Mouse (Mus musculus): ENCODE measurements around the gene Vwf.

- no peak for TF ChIP-seq CTCF (IDR thresholded peaks at IDR 0.05; ENCODE audit: borderline replicate concordance, insufficient read depth, low read depth, low read length)
- TF ChIP-seq POLR2A (IDR thresholded peaks at IDR 0.05; ENCODE audit: borderline replicate concordance, insufficient read depth, low read length) = no peak
These were observed 7.2 kb upstream of the Vwf start for GRCm38 (mm10) chr6:125539423-125539822.
